16 mouse cellular contexts compared by ENCODE assay signal in the genomic region with DNA sequence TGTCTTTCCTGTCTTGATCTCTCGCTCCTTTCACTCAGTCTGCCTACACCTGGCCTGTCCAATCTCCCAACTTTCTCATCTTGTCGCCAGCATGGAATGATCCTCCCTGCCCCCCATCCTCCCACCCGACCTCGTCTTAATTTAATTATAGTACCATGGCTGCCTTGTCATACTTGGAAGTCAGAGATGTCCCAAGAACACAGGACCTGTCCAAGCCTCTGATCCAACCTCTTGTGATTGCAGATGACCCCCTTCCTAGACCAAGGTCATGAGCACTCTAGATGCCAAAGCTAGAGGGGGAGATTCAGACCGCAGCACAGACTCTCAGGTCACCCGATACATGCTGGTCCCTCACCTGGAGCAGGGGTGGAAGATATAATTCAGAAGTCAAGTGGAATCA.
"Had no signal": no experiment of that assay in that cellular context is flagged by ENCODE, and none has a peak within 500 bp of the region (broad histone marks: within the 10 kb centered on the region; RNA-seq: fewer than 3 reads in every experiment).

No protein-coding gene starts in this region.

- H3K4me3 ChIP-seq: layer of hippocampus, adult 2 months; liver, embryonic 13.5 days; myocyte; neural tube, embryonic 13.5 days; stomach, embryonic 15.5 days had no signal

- H3K4me2 ChIP-seq: liver, embryonic 13.5 days; neural tube, embryonic 13.5 days; stomach, embryonic 15.5 days had no signal

- H3K9me3 ChIP-seq: liver, embryonic 13.5 days; neural tube, embryonic 13.5 days; stomach, embryonic 15.5 days had no signal

- H3K36me3 ChIP-seq: liver, embryonic 13.5 days; neural tube, embryonic 13.5 days; stomach, embryonic 15.5 days had no signal

- DNase-seq: kidney, adult 18-20 months; kidney, adult 9 months; kidney, postnatal 25 days; layer of hippocampus, adult 9-11 months; liver, embryonic 13.5 days; lung, adult 2 months; lung, postnatal 14 days; lung, postnatal 4 days; right cerebral cortex, postnatal 25 days; spleen, adult 18-20 months; thymus, postnatal 25 days had no signal

- H3K4me1 ChIP-seq: liver, embryonic 13.5 days had no signal

- H3K27me3 ChIP-seq: liver, embryonic 13.5 days; stomach, embryonic 15.5 days had no signal

- H3K9ac ChIP-seq: liver, embryonic 13.5 days; neural tube, embryonic 13.5 days; stomach, embryonic 15.5 days had no signal

- H3K27ac ChIP-seq: layer of hippocampus, adult 2 months; liver, embryonic 13.5 days; neural tube, embryonic 13.5 days; stomach, embryonic 15.5 days had no signal

- ATAC-seq: midbrain, embryonic 16.5 days had no signal
